Mouse (Mus musculus) embryonic facial prominence, embryonic 13.5 days (tissue): Measurements from ENCODE around the gene Supt3. TPM values are rescaled to one million over a fixed set of nuclear protein-coding genes. Genes with fewer than 3 reads are reported as not detected.

Experiments used
- ATAC-seq: fragments of 200-750 bp; cut with Nextera tagmentation; 2 replicates; pipeline ENCODE4 v1.8.0; 2017; ENCODE audit warnings: low read depth; ENCODE audit not compliant: insufficient number of reproducible peaks, insufficient read depth, low FRiP score, low TSS enrichment
- H3K27ac ChIP-seq: fragments of 300-500 bp; sonication (generic); 2 replicates; pipeline ENCODE4 v1.5.1; 2015; ENCODE audit warnings: moderate library complexity, mild to moderate bottlenecking, inconsistent platforms
- H3K27me3 ChIP-seq: fragments of 300-500 bp; sonication (generic); 2 replicates; pipeline ENCODE4 v1.6.1; 2015; ENCODE audit warnings: mild to moderate bottlenecking, inconsistent platforms
- H3K36me3 ChIP-seq: fragments of 300-500 bp; sonication (generic); 2 replicates; pipeline ENCODE4 v1.6.1; 2015; ENCODE audit warnings: mild to moderate bottlenecking, inconsistent platforms
- H3K4me1 ChIP-seq: fragments of 300-500 bp; sonication (generic); 2 replicates; pipeline ENCODE4 v1.6.1; 2015; ENCODE audit warnings: inconsistent platforms
- H3K4me2 ChIP-seq: fragments of 300-500 bp; sonication (generic); 2 replicates; pipeline ENCODE4 v1.6.1; 2015; ENCODE audit warnings: moderate library complexity, mild to moderate bottlenecking, inconsistent platforms
- H3K4me3 ChIP-seq: fragments of 300-500 bp; sonication (generic); 2 replicates; pipeline ENCODE4 v1.5.1; 2015; ENCODE audit warnings: mild to moderate bottlenecking, inconsistent platforms
- H3K9ac ChIP-seq: fragments of 300-500 bp; sonication (generic); 2 replicates; pipeline ENCODE4 v1.6.1; 2015; ENCODE audit warnings: mild to moderate bottlenecking, inconsistent platforms
- H3K9me3 ChIP-seq: fragments of 300-500 bp; sonication (generic); 2 replicates; pipeline ENCODE4 v1.6.1; 2016; ENCODE audit warnings: inconsistent platforms
- WGBS: fragments of 180-500 bp; shearing (Covaris S2); methylation state at CpG from one replicate; pipeline ENCODE4 v1.1.7; 2015; ENCODE audit warnings: mixed read lengths; 5-methylcytosine and 5-hydroxymethylcytosine counted together
- polyA plus RNA-seq: library from polyadenylated mRNA; unstranded; fragments of >200 nt; fragmentation: Nextera tagmentation; extraction: Ambion mirVana; gene quantifications from 2 replicates; pipeline ENCODE4 v1.2.1, GENCODE M21; 2015

Supt3 gene
- polyA plus RNA-seq, 1 experiment from 2014 or later: 25.4 TPM

DNA sequence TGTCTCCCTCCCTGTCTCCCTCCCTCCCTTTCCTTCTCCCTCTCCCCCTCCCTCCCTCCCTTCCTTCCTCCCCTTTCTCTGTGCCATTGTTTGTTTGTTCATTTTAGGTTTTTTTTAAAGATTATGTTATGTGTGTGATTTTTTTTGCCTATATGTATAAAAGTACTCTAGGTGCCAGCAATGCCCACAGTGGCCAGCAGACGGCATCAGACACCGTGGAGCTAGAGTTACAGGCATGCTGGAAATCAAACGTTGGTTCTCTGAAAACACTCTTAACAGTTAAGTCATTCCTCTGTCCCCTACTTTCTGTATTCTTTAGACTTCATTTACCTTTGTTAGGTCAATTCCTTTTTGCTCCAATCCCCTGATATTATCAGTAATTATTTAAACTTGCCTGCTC, 33.2 kb upstream of the Supt3 start:
- Histone ChIP-seq H3K4me3 (no peak overlapping the region), H3K27me3 (peaks cover 6% of the 10 kb centered on the region), H3K36me3 (no peaks in the 10 kb centered on the region), H3K4me2 (no peak overlapping the region), H3K9ac (no peak overlapping the region), H3K4me1 (peaks cover 10% of the 10 kb centered on the region), H3K27ac (no peak overlapping the region), H3K9me3 (no peaks in the 10 kb centered on the region)
- 61% methylated on average over 3 of the region's 3 CpGs for WGBS
- no peak for ATAC-seq

DNA sequence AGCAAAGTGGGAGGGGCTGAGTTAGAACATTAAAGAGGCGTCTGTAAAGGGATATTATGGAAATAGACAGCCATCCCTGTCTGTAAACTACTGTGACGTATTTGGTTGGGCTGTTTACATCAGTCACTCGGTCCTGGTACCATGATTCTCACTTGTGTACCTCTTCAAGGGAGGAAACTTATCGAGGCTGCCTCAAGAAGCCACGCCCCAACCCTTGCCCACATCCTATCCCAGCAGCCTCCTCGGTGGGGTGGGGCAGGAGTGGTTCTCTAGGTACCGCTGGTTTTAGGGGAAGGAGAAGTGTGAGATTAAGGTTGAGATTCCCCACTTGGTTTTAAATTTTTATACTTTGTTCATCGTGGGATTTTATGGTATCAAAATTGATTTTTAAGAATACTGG, 31.6 kb upstream of the Supt3 start:
- WGBS: 81% methylated on average over 8 of the region's 8 CpGs
- no peaks in the 10 kb centered on the region for H3K36me3 ChIP-seq
- no peak overlapping the region for H3K4me3 ChIP-seq
- no peak for ATAC-seq
- H3K4me1 ChIP-seq: no peaks in the 10 kb centered on the region
- H3K27me3 ChIP-seq: no peaks in the 10 kb centered on the region; the same call in 1 of the 2 replicates
- no peak overlapping the region for H3K4me2 ChIP-seq
- no peaks in the 10 kb centered on the region for H3K9me3 ChIP-seq
- H3K27ac ChIP-seq: no peak overlapping the region
- H3K9ac ChIP-seq: no peak overlapping the region

DNA sequence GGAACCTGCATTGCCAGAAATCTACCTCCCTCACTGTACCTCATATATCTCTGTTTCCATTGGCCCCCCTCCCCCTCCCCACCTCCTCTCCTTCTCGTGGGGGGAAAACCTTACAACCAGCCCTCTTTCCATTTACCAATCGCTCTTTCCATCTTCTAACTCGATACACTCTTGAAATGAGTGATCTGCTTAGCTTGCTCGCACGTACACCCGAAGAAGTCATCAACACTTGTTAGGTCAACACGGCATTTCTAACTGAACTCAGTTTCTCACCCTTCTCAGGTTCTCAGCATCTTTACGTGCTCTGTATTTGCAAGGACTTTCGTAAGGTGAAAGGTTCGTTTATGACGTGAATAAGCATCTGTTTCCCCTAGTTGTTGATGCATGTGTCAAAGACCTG, 10.6 kb upstream of the Supt3 start:
- no peaks in the 10 kb centered on the region for H3K36me3 ChIP-seq
- no peak overlapping the region for H3K4me3 ChIP-seq
- peaks cover 17% of the 10 kb centered on the region for H3K4me1 ChIP-seq
- ATAC-seq: no peak
- H3K27ac ChIP-seq: no peak overlapping the region
- H3K9ac ChIP-seq: no peak overlapping the region
- 84% methylated on average over 11 of the region's 11 CpGs for WGBS
- no peaks in the 10 kb centered on the region for H3K27me3 ChIP-seq
- no peaks in the 10 kb centered on the region for H3K9me3 ChIP-seq
- no peak overlapping the region for H3K4me2 ChIP-seq

DNA sequence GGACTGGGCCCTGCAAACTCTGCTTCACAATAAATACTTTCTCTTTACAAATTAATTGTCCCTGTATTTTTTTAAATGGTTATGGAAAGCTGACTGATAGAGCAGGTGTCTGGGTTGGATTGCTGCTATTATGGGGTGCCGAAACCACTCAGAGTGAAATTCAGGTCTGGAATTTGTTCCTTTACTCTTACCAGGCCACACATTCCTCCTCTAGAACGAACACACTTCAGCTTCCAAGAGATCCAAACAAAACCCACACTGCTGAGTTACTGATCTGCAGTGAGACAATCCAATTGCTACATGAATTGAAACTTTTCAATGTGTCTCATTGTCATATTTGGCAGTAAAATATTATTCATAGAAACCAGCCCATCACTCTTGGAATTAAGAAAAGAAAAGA, 10.0 kb upstream of the Supt3 start:
- no peaks in the 10 kb centered on the region for H3K27me3 ChIP-seq
- 62% methylated on average over 2 of the region's 2 CpGs for WGBS
- H3K36me3 ChIP-seq: no peaks in the 10 kb centered on the region
- no peaks in the 10 kb centered on the region for H3K9me3 ChIP-seq
- ATAC-seq: no peak
- H3K27ac ChIP-seq: no peak overlapping the region
- H3K4me2 ChIP-seq: no peak overlapping the region
- no peak overlapping the region for H3K9ac ChIP-seq
- peaks cover 17% of the 10 kb centered on the region for H3K4me1 ChIP-seq
- no peak overlapping the region for H3K4me3 ChIP-seq

DNA sequence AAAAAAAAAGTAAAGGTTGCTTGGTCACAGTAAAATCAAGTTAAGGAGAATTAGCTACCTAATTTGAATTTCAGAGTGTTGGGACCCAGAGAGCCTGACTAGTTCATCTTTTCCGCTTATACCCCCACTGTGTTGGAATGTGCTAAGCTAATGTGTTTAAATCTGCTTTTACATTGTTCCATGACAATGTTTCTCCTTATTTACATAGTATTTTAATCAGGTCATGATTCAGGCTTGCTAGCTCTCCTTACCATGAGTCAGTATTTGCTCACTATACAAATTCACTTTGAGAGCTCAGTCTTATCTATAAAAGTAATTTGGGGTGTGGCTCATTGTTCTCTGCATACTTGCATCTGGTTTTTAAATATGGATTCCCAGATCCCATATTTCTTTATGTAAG, 9.6 kb upstream of the Supt3 start:
- Histone ChIP-seq H3K4me1 (peaks cover 17% of the 10 kb centered on the region), H3K27me3 (no peaks in the 10 kb centered on the region), H3K9ac (no peak overlapping the region), H3K36me3 (no peaks in the 10 kb centered on the region), H3K4me2 (no peak overlapping the region), H3K9me3 (no peaks in the 10 kb centered on the region), H3K4me3 (no peak overlapping the region), H3K27ac (no peak overlapping the region)
- 67% methylated on average over 1 of the region's 1 CpGs for WGBS
- no peak for ATAC-seq

DNA sequence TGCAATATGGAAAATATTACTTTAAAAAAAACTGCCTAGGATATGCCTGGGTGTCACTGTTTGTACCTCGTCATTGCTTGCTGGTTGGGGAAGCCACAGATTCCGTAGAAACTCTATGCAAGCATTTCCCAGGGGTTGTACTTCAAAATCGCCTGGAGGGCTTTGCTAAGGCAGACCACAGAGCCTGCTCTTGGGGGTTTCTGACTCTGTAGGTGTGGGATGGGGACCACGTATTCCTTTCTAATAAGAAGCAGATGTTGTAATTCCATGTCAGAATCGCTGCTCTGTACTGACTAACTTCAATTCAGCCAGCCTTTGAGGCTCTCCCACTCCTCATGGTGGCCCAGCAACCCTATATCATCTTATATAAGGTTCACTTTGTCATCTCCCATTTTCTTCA, 8.4 kb upstream of the Supt3 start:
- Histone ChIP-seq H3K4me2 (no peak overlapping the region; the same call in 1 of the 2 replicates), H3K4me3 (no peak overlapping the region), H3K9me3 (no peaks in the 10 kb centered on the region), H3K9ac (no peak overlapping the region), H3K27me3 (no peaks in the 10 kb centered on the region), H3K4me1 (peaks cover 17% of the 10 kb centered on the region), H3K36me3 (no peaks in the 10 kb centered on the region), H3K27ac (peak overlapping the region; percentile 57; the same call in 1 of the 2 replicates)
- ATAC-seq: peak; percentile 48; the same call in 1 of the 2 replicates
- WGBS: 17% methylated on average over 5 of the region's 5 CpGs

DNA sequence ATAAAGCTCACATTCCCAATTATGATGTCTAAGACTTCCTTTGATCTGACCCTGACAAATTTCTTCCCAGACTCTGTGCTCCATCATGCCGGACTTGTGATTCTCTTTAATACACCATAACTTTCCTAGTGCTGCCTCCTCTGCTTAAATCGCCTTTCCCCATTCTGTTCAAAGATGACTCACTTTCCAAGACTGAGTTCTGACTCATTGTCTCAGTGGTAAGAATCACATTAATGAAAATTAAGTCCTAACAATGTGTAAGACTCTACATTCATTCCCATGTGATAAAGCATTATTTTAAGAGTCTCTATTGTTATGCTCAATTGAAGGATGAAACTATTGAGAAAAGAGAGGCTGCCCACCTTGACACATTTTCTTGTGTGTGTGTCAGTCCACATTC, 6.1 kb upstream of the Supt3 start:
- H3K4me3 ChIP-seq: no peak overlapping the region

DNA sequence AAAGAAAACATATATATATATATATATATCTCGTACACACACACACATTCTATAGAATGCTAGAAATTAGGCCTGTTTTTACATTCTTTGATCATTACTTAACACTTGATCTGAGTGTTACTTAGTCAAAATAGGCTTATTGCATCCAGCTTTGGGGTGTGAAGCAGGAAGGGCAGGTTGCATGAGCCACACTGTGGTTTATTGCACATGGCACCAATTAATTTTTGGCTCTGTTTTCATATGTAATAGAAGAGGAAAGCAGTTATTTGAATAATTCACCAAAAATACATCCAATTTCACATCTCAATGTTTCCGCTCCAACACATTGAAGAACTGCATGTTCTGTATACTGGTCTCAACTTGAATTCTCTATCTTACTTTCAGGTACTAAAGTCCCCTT, 4.4 kb upstream of the Supt3 start:
- Histone ChIP-seq H3K9me3 (no peaks in the 10 kb centered on the region), H3K36me3 (no peaks in the 10 kb centered on the region), H3K4me1 (peaks cover 15% of the 10 kb centered on the region), H3K9ac (no peak overlapping the region), H3K4me2 (no peak overlapping the region), H3K27me3 (no peaks in the 10 kb centered on the region), H3K27ac (no peak overlapping the region), H3K4me3 (no peak overlapping the region)
- WGBS: 76% methylated on average over 2 of the region's 2 CpGs
- ATAC-seq: no peak

More for the DNA sequence above, 6.1 kb upstream of the Supt3 start:
- H3K9ac ChIP-seq: no peak overlapping the region
- H3K4me1 ChIP-seq: peaks cover 17% of the 10 kb centered on the region
- no peak for ATAC-seq
- H3K27ac ChIP-seq: no peak overlapping the region
- no peaks in the 10 kb centered on the region for H3K27me3 ChIP-seq
- 70% methylated on average over 2 of the region's 2 CpGs for WGBS
- H3K9me3 ChIP-seq: no peaks in the 10 kb centered on the region
- H3K4me2 ChIP-seq: no peak overlapping the region
- H3K36me3 ChIP-seq: no peaks in the 10 kb centered on the region

DNA sequence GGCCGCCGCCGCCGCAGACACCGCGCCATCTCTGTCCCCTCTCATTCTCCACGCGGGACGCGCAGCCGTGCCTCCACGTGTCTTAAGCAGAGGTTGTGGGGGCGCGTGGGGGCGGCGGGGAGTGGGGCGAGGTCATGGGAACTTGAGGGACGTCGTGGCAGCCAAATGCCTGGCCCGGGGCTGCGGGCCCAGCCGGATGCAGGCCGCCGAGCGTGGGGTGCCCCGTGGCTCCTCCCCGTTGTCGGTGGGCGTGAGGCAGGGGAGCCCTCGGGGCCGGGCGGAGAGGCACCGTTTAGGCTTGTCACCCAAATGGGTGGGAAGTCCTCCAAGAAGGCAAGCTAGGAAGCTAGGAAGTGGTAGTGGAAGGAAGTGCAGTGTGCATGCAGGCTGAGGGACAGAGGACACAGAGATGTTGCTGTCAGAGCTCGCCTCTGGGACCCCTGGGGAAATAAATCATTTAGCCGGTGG, 419 bp downstream of the Supt3 start:
- Histone ChIP-seq H3K4me3 (peak overlapping the region; percentile 72), H3K9me3 (no peaks in the 10 kb centered on the region), H3K27me3 (no peaks in the 10 kb centered on the region), H3K36me3 (no peaks in the 10 kb centered on the region), H3K27ac (peak overlapping the region; percentile 91), H3K4me2 (peak overlapping the region; percentile 71), H3K4me1 (peaks cover 8% of the 10 kb centered on the region), H3K9ac (peak overlapping the region; percentile 91)
- peak; percentile 83 for ATAC-seq
- WGBS: under 1% methylated on average over 35 of the region's 35 CpGs

DNA sequence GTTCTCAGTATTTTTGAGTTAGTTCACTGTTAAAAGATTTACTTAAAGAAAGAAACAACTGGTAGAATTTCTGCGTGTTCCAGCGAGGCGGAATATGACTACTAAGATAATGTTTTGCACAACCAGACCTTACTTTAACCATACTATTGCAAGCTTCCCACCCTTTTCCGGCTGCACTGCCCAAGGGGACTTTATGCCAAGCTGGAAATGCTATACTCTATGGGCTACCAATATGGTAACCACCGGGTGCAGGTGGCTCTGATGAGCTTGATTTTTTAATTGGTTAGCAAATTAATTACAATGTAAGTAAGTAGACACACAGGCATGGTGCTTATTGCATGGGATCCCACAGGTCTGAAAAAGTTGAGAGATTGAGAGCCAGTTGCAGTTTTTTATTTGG, 1.2 kb downstream of the Supt3 start:
- 35% methylated on average over 5 of the region's 5 CpGs for WGBS
- Histone ChIP-seq H3K4me2 (peak overlapping the region; percentile 71), H3K36me3 (no peaks in the 10 kb centered on the region), H3K9ac (no peak overlapping the region), H3K27ac (peak overlapping the region; percentile 91), H3K4me3 (peak overlapping the region; percentile 72), H3K9me3 (no peaks in the 10 kb centered on the region), H3K27me3 (no peaks in the 10 kb centered on the region), H3K4me1 (peaks cover 12% of the 10 kb centered on the region)
- no peak for ATAC-seq

DNA sequence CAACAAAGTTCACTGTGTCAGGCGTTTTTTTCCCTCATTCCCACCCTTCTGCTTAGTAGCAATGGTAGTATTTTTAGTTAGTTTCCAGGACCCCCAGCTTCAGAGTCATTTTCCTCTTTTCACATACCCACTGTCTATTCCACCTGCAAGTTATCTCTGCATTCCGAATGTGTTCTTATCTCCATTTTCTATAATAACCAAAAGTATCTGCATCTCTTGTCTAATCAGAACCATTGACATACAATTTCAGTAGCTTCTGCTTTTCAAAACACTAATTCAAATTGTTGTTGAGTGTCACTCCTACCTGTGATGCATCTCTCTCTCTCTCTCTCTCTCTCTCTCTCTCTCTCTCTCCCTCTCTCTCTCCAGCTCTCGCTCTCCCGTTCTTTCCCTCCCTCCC, 3.4 kb downstream of the Supt3 start:
- WGBS: 59% methylated on average over 4 of the region's 4 CpGs
- no peak overlapping the region for H3K4me3 ChIP-seq
- ATAC-seq: no peak
- H3K9me3 ChIP-seq: no peaks in the 10 kb centered on the region
- H3K4me1 ChIP-seq: peaks cover 16% of the 10 kb centered on the region
- H3K36me3 ChIP-seq: no peaks in the 10 kb centered on the region
- peaks cover 5% of the 10 kb centered on the region; the same call in 1 of the 2 replicates for H3K27me3 ChIP-seq
- no peak overlapping the region for H3K4me2 ChIP-seq
- no peak overlapping the region for H3K9ac ChIP-seq
- H3K27ac ChIP-seq: no peak overlapping the region

DNA sequence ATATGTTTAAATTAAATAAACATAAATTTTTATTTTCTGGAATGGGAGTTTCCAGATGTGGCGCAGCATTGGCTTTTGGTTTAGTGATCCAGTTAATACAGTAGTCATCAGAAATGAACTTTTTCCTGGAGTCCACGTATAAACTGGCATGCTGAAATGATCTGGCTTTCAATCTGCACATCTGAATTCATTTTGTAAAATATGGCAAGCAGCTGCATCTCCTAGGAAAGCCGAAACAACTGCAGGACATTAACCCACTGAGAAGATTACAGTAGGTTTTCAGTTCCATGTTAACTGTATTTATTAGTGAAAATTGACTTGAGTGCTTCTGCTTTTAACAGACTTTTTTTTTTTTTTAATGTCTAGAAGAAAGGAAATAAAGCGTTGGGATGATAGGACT, 5.4 kb downstream of the Supt3 start:
- WGBS: 33% methylated on average over 4 of the region's 4 CpGs
- Histone ChIP-seq H3K27me3 (peaks cover 5% of the 10 kb centered on the region; the same call in 1 of the 2 replicates), H3K27ac (no peak overlapping the region), H3K4me1 (peaks cover 16% of the 10 kb centered on the region), H3K36me3 (no peaks in the 10 kb centered on the region), H3K9ac (no peak overlapping the region), H3K9me3 (no peaks in the 10 kb centered on the region), H3K4me2 (no peak overlapping the region), H3K4me3 (no peak overlapping the region)
- ATAC-seq: no peak
